Mouse (Mus musculus) embryonic fibroblast, embryonic 13.5 days (primary cell): ENCODE results near the gene Dolpp1. TPM values are rescaled to one million over a fixed set of nuclear protein-coding genes. Genes with fewer than 3 reads are reported as not detected.

Experiments
- H3K27ac ChIP-seq: 2 replicates; pipeline ENCODE4 v1.5.1; 2012; ENCODE audit warnings: low read length, control low read depth, inconsistent platforms; ENCODE audit not compliant: insufficient read depth
- H3K4me1 ChIP-seq: 2 replicates; pipeline ENCODE4 v1.6.1; 2011; ENCODE audit warnings: low read length; ENCODE audit not compliant: control insufficient read depth, insufficient read depth
- H3K4me3 ChIP-seq: 2 replicates; pipeline ENCODE4 v1.5.1; 2011; ENCODE audit warnings: mild to moderate bottlenecking, control low read depth, low read length; ENCODE audit not compliant: insufficient read depth
- CTCF ChIP-seq: IDR thresholded peaks from 2 replicates; pipeline ENCODE4 v1.5.1; 2011; ENCODE audit warnings: mild to moderate bottlenecking, control low read depth, low read length, moderate library complexity, borderline replicate concordance; ENCODE audit not compliant: insufficient read depth
- POLR2A ChIP-seq: IDR thresholded peaks from 2 replicates; pipeline ENCODE4 v1.6.1; 2011; ENCODE audit warnings: low read depth, mild to moderate bottlenecking, control low read depth, low read length, moderate library complexity
- polyA plus RNA-seq: library from polyadenylated mRNA; stranded (reverse); fragments of >200 nt; gene quantifications from 2 replicates; pipeline ENCODE4 v1.2.4, GENCODE M21; 2011; ENCODE audit warnings: low read depth; ENCODE audit not compliant: missing spikeins, insufficient read length

Dolpp1 gene
- polyA plus RNA-seq, 1 experiment: 33.8 TPM

DNA sequence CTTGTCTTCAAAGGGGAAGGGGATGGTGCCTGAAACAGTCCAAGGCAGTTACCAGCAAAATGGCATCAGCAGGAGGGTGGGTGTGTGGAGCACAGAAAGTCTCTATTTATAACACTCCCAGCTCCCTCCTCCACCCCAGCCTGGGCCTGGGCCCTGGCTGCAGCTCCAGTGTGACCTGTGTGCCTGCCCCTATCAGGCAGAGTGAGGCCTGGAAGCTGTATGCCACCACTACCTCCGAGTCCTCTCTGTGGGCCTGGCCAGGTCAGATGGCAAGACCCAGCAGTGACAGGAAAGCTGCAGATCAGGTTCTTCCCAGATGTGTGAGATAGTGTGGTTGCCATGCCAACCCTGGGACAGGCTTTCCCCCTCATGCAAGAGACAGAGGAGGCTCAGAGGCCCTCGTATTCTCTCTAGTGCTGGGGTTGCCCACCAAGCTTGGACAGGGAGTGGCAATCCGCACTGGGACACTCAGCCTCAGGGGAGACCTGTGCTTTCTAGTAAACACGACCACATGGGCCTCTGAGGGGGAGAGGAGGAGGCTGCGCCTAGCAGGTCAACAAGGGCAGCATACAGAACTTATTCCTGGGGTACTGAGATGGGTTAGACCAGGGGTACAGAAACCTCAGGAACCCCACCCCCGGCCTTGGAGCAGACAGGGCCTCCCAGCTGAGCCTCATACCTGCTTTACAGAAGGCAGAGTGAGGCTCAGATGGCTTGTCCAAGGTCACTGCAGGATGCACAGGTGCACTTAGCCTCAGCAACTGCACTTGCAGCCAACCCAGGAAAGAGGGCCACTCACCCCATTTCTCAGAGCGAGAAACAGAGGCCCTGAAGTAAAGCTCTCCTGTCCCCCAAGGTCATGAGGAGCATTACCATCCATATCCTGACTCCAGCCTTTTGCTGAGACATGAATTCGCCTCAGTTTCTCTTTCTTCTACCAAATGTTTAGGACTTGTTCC is 34.2 kb upstream of the Dolpp1 start:
- Histone ChIP-seq H3K4me1 (peaks cover 13% of the 10 kb centered on the region; the same call in 1 of the 2 replicates), H3K4me3 (peak overlapping the region; percentile 85), H3K27ac (no peak overlapping the region)
- TF ChIP-seq CTCF (no peak), POLR2A (no peak)

DNA sequence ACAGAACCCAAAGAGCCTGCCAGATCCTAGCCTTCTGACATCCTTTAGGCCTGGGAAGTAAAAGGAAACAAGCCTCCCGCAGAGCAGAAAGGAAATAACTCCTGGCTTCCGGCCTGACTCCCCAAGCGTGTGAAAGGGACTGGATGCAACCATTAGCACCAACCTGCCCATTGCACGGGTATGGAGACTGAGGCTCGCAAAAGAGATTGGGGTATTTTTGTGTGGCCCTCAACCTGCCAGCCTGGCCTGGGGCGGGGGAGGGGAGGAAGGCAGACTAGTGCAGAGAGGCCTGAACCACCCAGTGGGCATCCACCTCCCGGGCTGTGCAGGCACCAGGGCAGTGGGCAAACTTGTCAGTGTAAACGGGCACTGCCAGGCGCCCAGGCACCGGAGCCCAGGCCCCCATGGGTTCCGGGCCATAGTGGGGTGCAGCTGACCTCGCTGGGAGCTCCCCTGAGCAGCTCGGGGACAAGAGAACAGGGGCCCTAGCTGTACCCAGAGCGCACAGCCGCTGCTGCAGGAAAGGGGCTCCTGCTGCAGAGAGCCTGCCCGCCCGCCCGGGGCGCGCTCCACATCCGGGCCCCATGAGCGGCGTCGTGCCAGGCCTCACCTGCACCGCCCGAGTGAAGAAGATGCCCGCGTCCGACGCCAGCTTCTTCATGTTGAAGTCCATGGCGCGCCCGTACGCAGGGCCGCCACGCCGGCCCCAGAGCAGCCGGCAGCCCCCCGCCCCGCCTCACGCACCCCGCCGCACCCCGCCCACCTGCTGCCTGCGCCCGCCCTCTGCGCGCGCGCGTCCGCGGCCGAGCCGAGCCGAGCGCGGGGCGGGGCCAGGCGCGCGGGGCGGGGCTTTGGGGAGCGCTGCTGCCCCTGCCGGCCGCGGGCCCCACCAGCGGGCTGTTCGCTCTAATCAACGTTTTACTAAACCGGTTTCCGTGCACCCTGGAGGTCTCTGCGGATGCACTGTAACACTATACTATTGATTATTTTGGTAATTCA is 33.2 kb upstream of the Dolpp1 start, which contains the start of gene Sh3glb2:
Gene Sh3glb2 (minus strand): TSS at position 805 of the 999 bp plus-strand sequence.
- Histone ChIP-seq H3K4me1 (peaks cover 13% of the 10 kb centered on the region; the same call in 1 of the 2 replicates), H3K4me3 (peak within 1 kb of the TSS; percentile 85), H3K27ac (no peak within 1 kb of the TSS)
- TF ChIP-seq CTCF (no peak), POLR2A (peak; percentile 62)

DNA sequence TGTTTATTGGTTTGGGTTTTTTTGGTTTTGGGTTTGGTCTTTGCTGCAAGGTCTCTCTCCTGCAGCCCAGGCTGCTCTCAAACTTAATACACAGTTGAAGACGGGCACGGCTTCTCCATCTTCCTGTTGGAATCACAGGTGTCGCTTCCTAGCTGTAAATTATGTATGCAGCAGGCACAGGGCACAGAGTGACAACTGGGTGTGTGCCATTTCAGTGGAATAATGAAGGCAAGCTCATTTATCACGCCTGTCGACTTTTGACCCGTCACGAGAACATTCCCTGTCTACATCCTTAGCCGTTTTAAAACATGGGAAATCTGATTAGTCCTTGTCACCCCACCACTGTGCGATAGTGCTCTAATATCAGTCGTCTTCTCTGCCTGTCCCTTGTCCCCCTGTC is 31.4 kb upstream of the Dolpp1 start:
- H3K4me3 ChIP-seq: no peak overlapping the region
- TF ChIP-seq CTCF (no peak), POLR2A (no peak)
- no peak overlapping the region for H3K27ac ChIP-seq
- peaks cover 15% of the 10 kb centered on the region; the same call in 1 of the 2 replicates for H3K4me1 ChIP-seq

DNA sequence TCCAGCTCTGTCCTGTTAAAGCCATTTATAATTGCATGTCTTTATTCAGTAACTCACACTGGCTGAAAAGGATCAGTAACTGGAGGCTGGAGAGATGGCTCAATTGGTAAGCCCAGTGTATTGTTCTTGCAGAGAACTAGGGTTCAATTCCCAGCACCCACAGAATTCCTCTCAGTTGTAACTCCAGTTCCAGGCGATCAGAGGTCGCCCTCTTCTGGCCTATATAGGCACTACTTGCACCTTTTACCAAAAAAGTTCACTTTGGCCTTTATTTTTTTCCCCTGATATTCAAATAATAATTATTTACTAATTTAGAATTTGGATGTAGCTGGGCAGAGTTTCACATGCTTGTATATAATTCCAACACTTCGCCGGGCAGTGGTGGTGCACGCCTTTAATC is 29.2 kb upstream of the Dolpp1 start:
- Histone ChIP-seq H3K4me3 (no peak overlapping the region), H3K27ac (no peak overlapping the region), H3K4me1 (peaks cover 6% of the 10 kb centered on the region; the same call in 1 of the 2 replicates)
- no peak for TF ChIP-seq POLR2A
- TF ChIP-seq CTCF: no peak

DNA sequence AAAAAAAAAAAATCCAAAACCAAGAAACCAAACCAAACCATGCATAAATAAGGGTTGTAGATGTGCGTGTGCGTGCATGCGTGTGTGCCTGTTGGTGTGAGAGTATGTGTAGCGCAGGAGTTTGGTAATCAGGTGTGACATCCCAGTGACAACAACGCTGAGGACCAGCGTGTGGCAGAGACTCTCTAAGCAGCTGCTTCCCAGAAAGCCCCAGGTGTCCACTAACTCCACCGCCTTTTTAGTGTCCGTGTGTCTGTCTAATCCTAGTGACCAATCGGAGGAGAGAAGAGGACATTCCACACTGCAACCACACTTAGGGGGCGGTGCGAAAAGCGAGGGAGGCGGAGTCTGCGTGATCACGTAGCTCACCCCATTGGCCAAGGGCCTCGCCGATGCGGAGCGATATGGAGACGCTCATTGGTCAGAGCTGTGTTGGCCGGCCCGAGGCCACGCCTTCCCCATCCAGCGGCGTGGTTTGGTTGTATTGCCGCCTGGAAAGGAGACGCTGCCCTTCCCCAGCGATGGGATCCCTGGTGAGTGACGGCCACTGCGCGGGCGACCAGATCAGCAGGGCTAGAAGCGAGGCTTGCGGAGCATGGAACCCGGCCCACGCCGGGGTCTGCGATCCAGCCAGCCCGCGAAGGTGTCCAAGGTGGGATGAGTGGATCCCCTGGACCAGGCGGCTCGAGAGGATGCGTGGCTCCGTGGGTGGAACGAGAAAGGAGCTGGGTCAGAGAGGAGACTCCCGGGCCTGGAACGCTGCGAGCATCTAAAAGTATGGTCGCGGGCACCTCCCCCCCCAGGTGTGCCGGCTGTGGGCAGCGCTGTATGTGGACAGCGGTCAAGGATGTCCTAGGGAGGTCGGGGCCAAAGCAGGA is 28.0 kb upstream of the Dolpp1 start, which contains the start of gene Miga2:
Gene Miga2 (plus strand): TSS at position 461 of the 878 bp plus-strand sequence.
- H3K27ac ChIP-seq: no peak within 1 kb of the TSS
- H3K4me3 ChIP-seq: peak within 1 kb of the TSS; percentile 72
- H3K4me1 ChIP-seq: 0 out of 2 replicates have a peak, but pooled peaks cover 3% of the 10 kb centered on the region
- TF ChIP-seq CTCF: no peak
- peak; percentile 90 for TF ChIP-seq POLR2A

DNA sequence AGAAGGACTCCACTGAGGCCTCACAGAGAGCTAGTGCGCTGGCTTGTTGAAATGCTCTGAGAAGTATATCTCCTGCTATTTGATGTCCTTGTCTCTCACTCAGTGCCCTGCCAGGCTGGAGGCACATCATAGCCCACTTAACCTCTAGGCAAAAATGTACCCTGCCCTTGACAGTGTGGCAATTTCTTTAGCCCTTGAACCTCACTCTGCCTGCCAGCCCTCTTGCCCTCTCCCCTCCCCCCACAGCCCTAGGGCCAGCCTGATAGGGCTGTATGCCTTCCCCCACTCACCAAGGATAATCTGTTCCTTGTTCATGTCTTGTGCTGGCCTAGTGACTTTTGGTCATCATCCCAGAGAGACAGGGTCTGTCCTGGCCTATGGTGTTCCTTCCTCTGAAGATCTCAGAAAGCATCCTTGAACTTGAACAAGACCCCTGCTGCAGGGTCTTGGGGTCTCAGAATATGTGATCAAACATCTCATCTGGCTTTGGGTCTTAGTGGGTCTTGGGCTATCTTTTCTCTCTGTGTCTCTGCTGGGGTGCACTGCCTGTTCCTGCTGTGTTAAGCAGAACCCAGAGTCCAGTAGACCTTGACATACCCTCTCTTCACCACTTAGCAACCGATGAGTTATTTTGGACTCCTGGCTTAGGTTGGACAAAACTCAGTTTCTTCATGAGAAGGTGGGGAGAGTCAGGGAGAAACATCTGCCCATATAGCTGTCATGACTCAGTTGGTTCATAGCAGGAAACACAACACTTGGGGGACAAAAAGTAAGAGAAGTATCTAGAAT is 26.6 kb upstream of the Dolpp1 start:
- peak overlapping the region; percentile 72 for H3K4me3 ChIP-seq
- 0 out of 2 replicates have a peak, but pooled peaks cover 3% of the 10 kb centered on the region for H3K4me1 ChIP-seq
- TF ChIP-seq CTCF: no peak
- no peak for TF ChIP-seq POLR2A
- no peak overlapping the region for H3K27ac ChIP-seq

DNA sequence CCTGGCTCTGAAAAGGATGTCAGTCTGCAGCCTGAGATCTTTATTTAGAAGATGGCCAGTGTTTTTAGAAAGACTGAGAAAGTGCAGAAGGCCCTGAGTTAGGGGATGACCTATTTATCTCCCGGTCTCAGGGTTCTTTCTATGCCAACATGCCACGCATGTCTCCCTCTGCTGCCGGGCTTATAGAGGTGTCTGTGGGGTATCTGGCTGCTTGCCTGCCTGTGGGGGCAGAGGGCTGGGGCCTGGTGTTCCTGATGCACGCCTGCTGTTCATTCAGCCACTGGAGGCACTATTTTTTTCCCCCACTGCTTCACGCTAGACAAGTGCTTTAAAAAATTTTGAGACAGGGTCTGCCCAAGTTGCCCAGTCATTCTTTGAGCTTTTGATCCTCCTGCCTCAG is 25.9 kb upstream of the Dolpp1 start:
- 0 out of 2 replicates have a peak, but pooled peaks cover 3% of the 10 kb centered on the region for H3K4me1 ChIP-seq
- no peak for TF ChIP-seq CTCF
- TF ChIP-seq POLR2A: no peak
- no peak overlapping the region for H3K4me3 ChIP-seq
- no peak overlapping the region for H3K27ac ChIP-seq

DNA sequence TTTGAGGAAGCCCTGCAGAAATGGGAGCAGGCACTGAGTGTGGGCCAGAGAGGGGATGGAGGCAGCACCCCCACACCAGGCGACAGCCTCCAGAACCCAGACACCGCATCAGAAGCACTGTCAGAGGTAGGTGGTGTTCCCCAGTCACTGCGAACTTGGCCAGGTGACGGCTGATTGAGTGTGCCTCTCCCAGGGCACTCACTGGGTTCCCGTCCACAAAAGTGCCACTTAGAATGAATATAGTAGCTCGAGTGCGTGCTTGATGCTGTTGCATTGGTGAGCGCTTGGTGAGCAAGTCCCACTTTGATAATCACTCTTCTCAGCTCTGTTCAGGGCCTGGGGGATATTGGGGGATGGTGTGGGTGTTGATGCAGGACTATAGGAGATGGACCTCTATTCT is 20.5 kb upstream of the Dolpp1 start:
- Histone ChIP-seq H3K4me3 (no peak overlapping the region), H3K4me1 (no peaks in the 10 kb centered on the region), H3K27ac (no peak overlapping the region)
- TF ChIP-seq POLR2A: no peak
- no peak for TF ChIP-seq CTCF

DNA sequence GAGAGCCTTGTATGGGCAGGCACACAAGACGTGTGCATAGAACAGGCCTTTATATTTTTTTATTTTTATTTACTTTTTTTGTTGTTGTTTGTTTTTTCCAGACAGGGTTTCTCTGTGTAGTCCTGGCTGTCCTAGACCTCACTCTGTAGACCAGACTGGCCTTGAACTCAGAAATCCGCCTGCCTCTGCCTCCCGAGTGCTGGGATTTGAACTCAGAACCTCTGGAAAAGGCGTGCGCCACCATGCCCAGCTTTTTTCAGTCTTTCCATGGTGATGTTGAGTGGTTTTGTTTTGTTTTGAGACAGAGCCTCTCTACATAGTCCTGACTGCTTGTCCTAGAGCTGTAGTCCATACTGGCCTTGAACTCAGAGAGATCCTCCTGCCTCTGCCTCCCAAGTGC is 19.3 kb upstream of the Dolpp1 start:
- Histone ChIP-seq H3K4me1 (no peaks in the 10 kb centered on the region), H3K4me3 (no peak overlapping the region), H3K27ac (no peak overlapping the region)
- TF ChIP-seq CTCF (no peak), POLR2A (no peak)
